Mouse (Mus musculus): ENCODE measurements around the gene Acot2.
"Not testable (repeated sequence)": the region's sequence is repeated elsewhere in the genome, so short reads cannot be mapped to it uniquely, and the experiment has no call there.

Gene Acot2

DNA sequence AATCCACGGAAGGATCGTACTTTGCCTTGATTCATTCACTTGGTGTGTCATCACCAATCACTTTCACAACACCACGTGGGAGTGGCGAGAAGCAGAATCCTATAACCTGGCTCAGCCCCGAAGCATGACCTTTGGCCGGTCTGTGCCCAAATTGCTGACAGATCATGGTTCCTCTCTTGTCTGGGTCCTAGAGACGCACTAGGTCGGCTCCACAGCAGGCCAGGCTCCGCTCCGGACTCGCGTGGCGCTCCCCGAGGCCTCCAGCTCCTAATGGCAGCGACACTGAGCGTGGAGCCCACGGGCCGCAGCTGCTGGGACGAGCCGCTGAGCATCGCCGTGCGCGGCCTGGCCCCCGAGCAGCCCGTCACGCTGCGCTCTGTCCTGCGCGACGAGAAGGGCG, 50.6 kb downstream of the Acot2 start, which contains the start of gene Acot4:
Gene Acot4, plus strand, starts transcription at position 139 of the 400 bp plus-strand sequence.
- DNase-seq (ENCODE audit: low spot score in 2 of 2) = not testable (repeated sequence)

- not testable (repeated sequence) for DNase-seq (ENCODE audit: low spot score in 2 of 2)
Observed at GRCm38 (mm10) chr12:84038691-84039111, 51.0 kb downstream of the Acot2 start, which contains the start of gene Gm49366. TSS of gene Gm49366 (plus strand) at chr12:84038935.

DNA sequence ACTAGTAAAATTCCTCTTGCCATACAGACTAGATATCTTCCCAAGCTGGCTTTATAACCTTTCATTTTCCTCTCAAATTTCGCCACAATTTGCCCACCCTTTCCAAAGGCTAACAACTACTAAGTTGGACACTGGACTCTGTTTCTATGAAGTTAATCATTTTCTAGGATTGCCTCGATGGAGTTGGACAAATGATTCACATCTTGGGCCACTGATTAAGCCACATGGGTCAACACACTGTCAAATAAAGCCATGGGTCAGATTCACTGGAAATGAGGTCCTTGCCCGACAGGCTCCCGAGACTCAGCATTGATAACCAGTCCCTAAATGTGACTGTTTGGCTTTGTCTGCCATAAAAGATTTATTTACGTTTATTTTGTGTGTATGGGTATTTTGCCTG, 54.6 kb downstream of the Acot2 start:
- DNase-seq (ENCODE audit: low spot score in 2 of 2) = no peak

Measured in spleen, postnatal 36 days (tissue).